Mouse (Mus musculus): ENCODE results near the gene Zfp248. TPM values are rescaled to one million over a fixed set of nuclear protein-coding genes. Genes with fewer than 3 reads are reported as not detected.

The Zfp248 gene
- total and polyA plus RNA-seq, 3 experiments: 0.35 to 3.5 (median 2.9) TPM

Small RNA genes within 50 kb of the gene (microRNA-seq; reads per million reads assigned to microRNA genes)
- 0 reads per million in 2 experiments for gene Gm25953

Other genes starting within 250 kb of the Zfp248 start
- 10 to 100 TPM; 25.6 to 26.2 TPM for gene Bms1, start 36.1 kb downstream of the Zfp248 start, total RNA-seq (2021)
- 1.3 and 1.4 TPM in 2 replicates for gene Bms1, start 36.1 kb downstream of the Zfp248 start, polyA plus RNA-seq (2012; rRNA removed)
- gene Zfp9, start 23.8 kb upstream of the Zfp248 start, total RNA-seq (2021): 1 to 10 TPM; 3.9 to 5.8 TPM
- gene Zfp9, start 23.8 kb upstream of the Zfp248 start, polyA plus RNA-seq (2012; rRNA removed): 0.57 and 0.92 TPM in 2 replicates
- 1 to 10 TPM; 2.6 to 4.5 TPM for gene Ankrd26, start 106.7 kb upstream of the Zfp248 start, total RNA-seq (2021)
- gene Ankrd26, start 106.7 kb upstream of the Zfp248 start, polyA plus RNA-seq (2012; rRNA removed): 0.22 TPM in 2 replicates

Measured in adrenal gland, adult 2 months (tissue).